Mouse (Mus musculus) frontal cortex, adult (tissue): ENCODE data around the gene Olfr1044.
"Not testable (repeated sequence)": the region's sequence is repeated elsewhere in the genome, so short reads cannot be mapped to it uniquely, and the experiment has no call there.

Source experiments
- ATAC-seq: cut with Nextera tagmentation; 2 replicates; pipeline ENCODE4 v1.9.2; 2017; ENCODE audit warnings: mild to moderate bottlenecking, moderate library complexity, mixed read lengths; ENCODE audit not compliant: low TSS enrichment

Olfr1044 gene

DNA sequence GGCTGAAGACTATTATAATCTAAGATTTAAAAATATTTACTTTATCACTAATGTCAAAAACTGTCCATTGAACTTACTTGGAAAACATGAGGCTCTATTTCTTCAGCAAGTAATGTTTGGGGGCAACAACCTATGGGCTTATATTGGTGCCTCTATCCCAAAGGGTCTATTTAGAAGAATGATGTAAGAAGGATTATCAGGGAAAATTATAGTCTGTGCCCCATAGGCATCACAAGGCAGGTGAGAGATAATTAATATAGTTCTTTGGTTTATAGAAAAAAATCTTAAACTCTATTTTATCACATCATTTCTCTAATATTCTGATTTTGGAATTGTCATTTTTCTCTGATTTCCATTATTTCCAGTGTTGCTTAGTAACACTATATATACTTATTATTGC is at the start of gene Olfr1044:
Gene Olfr1044 (minus strand): TSS at position 101 of the 400 bp plus-strand sequence.
- ATAC-seq: no peak

DNA sequence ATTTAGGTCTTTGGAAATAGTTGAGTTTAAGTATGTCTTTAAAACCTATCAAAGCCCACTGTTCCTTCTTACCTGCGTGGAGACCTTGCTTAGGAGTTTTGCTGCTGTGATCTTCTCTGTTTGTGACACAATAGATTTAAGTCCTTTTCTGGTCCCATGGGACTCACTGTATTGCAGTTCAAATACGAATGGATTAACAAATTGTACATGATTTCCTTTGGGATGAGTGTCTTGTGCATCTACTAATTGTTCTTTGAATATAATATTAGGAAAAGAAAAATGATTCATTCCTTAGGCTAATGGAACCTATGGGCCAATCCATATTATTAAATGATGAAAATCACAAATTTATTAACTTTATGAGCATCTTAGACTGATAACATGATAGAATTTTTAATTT is 41.6 kb upstream of the Olfr1044 start, which contains the start of gene Olfr1046:
Gene Olfr1046 (minus strand): TSS at position 101 of the 400 bp plus-strand sequence.
- no peak for ATAC-seq

DNA sequence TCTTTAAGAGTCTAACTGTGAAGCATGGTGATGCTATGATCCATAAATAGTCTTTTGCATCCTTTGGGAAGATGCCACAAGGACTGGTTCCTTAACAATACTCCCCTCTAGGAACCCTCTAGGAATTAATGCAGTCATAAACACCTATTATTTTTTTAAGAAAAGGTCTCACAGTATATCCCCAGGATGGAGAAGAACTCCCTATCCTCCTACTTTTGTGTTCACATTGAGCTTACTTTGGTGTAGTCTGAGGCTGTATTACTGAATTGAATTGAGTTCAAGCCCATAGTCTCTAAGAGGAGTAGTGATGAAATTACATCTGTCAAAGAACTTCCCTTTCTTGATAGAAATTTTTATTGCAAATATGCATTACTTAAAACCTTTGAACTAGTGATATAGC is 25.3 kb upstream of the Olfr1044 start, which contains the start of gene Olfr1045:
Gene Olfr1045 (minus strand): TSS at position 101 of the 400 bp plus-strand sequence.
- ATAC-seq: no peak

DNA sequence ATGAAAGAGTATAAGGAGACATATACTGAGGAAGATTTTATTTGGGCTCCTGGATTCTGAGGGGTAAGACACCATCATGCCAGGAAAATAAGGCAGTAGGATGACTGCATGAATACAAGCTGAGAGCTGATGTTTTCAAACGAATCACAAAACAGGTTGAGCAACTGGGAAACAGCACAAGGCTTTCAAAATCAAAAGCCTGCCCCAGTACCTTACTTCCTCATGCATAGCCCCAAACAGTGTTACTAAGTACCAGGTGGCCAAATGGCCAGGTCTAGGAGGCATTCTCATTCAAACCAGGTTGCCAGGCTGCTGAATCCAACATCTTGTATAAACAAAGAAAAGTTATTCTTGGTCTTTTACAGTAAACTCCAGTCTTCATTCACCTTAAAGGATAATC is 18.2 kb upstream of the Olfr1044 start:
- ATAC-seq: no peak

DNA sequence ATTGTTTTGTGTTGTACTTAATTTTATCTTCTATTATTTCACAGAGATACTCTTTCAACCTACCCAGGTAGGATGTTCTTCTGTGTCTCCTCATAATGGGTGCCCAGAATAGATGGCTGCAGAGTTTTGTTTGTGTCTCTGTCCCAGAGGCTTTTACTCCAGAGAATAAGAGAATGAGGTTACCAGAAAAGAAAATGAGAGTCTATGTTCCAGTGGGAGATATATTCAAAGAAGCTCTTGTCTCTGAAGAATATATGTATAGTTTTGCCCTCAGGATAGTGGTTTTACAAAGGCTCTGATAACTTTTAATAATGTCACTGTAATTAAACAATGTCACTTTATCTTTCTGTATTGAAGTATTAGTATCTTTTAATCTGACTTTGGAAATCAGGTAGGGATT is 8.0 kb upstream of the Olfr1044 start, which contains the start of gene Olfr52:
Gene Olfr52 (minus strand): TSS at position 101 of the 400 bp plus-strand sequence.
- ATAC-seq: no peak

DNA sequence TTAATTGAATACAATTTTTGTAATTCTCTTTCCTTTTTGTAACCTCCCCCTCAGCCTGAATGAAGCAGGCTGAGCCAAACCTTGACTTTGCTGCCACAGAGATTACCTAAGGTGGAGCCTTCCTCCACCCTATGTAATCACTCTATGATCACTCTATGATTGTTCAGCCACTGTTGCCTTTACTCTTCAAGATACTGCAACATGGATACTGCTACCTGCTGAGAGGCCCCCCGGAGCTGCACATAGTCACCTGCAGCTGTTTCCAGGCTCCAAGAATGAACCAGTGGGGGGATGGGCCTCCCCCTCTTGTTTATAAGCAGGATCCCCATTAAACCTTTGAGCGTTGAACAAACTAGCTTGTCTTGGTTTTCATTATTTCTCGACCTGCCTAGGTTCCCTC is 2.3 kb upstream of the Olfr1044 start:
- no peak for ATAC-seq

DNA sequence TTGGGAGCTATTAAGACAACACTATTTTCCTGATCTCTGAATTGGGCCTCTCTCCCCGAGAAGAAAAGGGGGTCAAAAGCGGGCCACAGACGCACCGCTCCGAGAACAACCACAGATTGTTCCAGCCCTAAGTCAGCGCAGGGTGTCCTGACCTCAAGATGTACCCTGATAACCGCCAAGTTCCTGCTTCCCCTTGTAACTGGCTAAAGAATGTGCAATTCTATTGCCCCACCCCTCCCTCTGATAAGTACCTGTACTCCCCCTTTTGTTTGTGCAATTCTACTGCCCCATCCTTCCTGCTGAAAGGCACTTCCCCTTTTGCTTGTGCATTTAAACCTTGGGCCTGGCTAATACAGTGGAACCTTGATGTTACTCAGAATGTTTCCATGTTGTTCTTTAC is 2.2 kb downstream of the Olfr1044 start:
- ATAC-seq: not testable (repeated sequence)

DNA sequence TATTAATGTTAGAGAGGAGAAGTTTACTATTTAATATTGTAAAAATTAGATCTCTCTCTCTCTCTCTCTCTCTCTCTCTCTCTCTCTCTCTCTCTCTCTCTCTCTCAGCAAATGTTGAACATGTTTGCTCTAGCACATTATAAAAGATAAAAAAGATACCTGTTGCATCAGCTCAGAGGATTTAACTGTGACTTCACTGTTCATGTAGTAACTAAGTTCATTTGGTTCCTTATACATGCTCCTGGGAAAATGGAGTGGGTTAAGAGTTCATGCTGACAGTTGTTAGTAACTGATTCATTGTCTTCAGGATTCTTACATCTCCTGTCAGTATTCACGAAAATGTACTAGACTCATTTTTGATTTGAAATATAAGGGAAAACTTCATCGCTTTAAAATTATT is 10.2 kb downstream of the Olfr1044 start, which contains the start of gene Olfr1043:
Gene Olfr1043 (minus strand): TSS at position 101 of the 400 bp plus-strand sequence.
- no peak for ATAC-seq

DNA sequence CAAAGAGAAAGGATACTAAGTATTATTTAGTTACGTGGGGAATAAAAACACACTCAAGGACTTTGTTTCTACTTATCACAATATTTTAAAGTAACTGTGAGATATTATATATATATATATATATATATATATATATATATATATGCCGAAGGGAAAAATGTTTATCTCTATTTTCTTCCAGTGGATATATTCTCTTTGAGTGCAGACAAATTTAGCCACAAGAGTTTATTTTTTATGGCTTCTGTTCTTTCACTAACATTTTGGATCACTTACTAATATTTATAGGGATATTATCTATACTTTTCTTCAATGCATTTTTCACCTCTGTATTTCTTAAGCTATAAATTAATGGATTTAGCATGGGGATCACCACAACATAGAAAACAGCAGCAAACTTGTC is 15.9 kb downstream of the Olfr1044 start, which contains the start of gene Olfr1042:
Gene Olfr1042 (minus strand): TSS at position 101 of the 400 bp plus-strand sequence.
- ATAC-seq: no peak

DNA sequence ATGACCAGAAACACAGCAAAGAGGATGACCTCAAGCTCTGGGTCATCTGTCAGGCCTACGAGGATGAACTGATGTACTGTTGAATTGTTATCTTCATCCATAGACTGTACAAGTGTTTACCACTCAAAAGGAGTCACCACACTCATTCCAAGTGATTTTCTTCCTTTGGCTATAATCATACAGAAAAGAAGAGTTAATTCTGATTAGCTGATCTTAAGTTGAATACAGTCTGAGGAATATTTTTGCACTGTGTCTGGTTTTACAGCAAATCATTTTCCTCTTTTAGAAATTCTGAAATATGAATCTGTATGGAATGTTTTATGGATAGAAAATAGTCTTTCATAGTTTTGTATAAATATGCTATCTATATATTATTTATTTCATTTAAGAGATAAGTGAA is 31.0 kb downstream of the Olfr1044 start, which contains the start of gene Olfr1040:
Gene Olfr1040 (minus strand): TSS at position 101 of the 400 bp plus-strand sequence.
- no peak for ATAC-seq

DNA sequence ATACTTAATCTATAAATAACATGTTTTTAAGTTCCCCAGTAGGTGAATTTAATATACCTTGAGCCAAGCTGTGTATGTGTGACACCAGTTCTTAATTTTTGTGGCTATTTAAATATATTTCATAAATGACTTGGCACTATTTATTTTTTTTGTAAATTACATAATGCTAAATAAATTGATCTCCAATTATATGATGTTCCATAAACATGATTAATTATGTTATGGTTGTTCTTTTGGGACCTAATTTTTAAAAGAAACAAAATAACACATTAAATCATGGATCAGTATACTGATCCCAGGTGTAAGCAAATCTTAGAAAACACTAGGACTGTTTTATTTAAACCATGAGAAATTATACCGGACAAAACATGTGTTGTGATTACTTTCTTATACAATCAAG is 41.8 kb downstream of the Olfr1044 start, which contains the start of gene Olfr1039:
Gene Olfr1039 (minus strand): TSS at position 101 of the 400 bp plus-strand sequence.
- no peak for ATAC-seq
